Mouse (Mus musculus): ENCODE data around the gene Zfp770. TPM values are rescaled to one million over a fixed set of nuclear protein-coding genes. Genes with fewer than 3 reads are reported as not detected.

Gene Zfp770
- polyA plus RNA-seq (2012; rRNA removed), result 1.9 TPM in 2 replicates

GRCm38 (mm10) chr2:114200932-114201559 lies at the start of gene Zfp770:
Zfp770 (minus strand) TSS chr2:114201469.

GRCm38 (mm10) chr2:114186924-114187323 lies 14.3 kb downstream of the Zfp770 start, which contains the start of gene Aqr:
Aqr (minus strand) TSS chr2:114187024.

Other genes with a start within 250 kb of the Zfp770 start
- gene Gjd2, start 187.8 kb downstream of the Zfp770 start, polyA plus RNA-seq (2012; rRNA removed), result not detected in 2 replicates
- 0.50 and 1.6 TPM in 2 replicates for gene Actc1, start 147.9 kb downstream of the Zfp770 start, polyA plus RNA-seq (2012; rRNA removed)
- gene Aqr, start 14.4 kb downstream of the Zfp770 start, polyA plus RNA-seq (2012; rRNA removed), result 9.6 and 10.6 TPM in 2 replicates